In the genomic region with DNA sequence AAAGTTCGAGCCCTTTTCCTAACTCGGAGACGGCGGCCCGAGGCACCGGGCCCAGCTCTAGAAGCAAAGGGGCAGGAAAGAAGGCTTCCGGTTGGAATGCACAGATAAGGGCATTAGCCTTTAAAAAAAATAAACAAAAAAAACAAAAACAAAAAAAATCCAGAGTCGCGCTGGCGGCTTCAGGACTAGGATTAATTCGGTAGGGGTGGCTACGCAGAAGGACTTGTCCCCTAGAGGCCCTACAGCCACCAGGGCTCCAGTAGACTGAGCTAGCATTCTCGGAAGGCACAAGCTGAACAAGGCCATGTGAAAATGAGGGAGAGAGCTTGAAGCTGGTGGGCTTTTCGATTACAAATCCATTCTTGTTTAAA, we compare ENCODE assay signal across 8 mouse cellular contexts. TPM values are rescaled to one million over a fixed set of nuclear protein-coding genes. Genes with fewer than 3 reads are reported as not detected.
A peak's percentile ranks its signal among the peaks of the same experiment; 100 is the strongest.
DNase-seq lines count a peak whose midpoint lies in the region; ATAC-seq and TF ChIP-seq lines count a peak whose summit lies in the region.

No protein-coding gene starts in this region.

- peak; percentile 38; the same call in 1 of the 2 replicates for ATAC-seq in intestine, embryonic 14.5 days (replicated peaks; ENCODE audit: low FRiP score, low TSS enrichment, low read depth)
- ATAC-seq in lung, embryonic 16.5 days (ENCODE audit: low read depth) = peak; percentile 53

- 2% methylated on average over 14 of the region's 14 CpGs for WGBS in forebrain, embryonic 10.5 days
- WGBS in intestine, embryonic 14.5 days = 2% methylated on average over 14 of the region's 14 CpGs
- under 1% methylated on average over 14 of the region's 14 CpGs for WGBS in lung, embryonic 16.5 days

- H3K36me3 ChIP-seq in E14TG2a.4 (ENCODE audit: insufficient read depth, low read length) = no peaks in the 10 kb centered on the region
- H3K36me3 ChIP-seq in forebrain, embryonic 10.5 days (replicated peaks) = no peaks in the 10 kb centered on the region
- H3K36me3 ChIP-seq in intestine, embryonic 14.5 days (ENCODE audit: control insufficient read depth, insufficient read depth, low read length) = no peaks in the 10 kb centered on the region
- H3K36me3 ChIP-seq in lung, embryonic 16.5 days (ENCODE audit: control insufficient read depth, insufficient read depth, low read length) = no peaks in the 10 kb centered on the region
- no peaks in the 10 kb centered on the region for H3K36me3 ChIP-seq in splenic B cell, adult 2 months (ENCODE audit: control insufficient read depth, insufficient read depth, low read length, poor library complexity, severe bottlenecking)

- peak overlapping the region; percentile 74 for H3K4me2 ChIP-seq in intestine, embryonic 14.5 days (ENCODE audit: low read length)
- H3K4me2 ChIP-seq in lung, embryonic 16.5 days (ENCODE audit: low read depth, low read length) = peak overlapping the region; percentile 69

- H3K27ac ChIP-seq in forebrain, embryonic 10.5 days = peak overlapping the region; percentile 93
- peak overlapping the region; percentile 77 for H3K27ac ChIP-seq in intestine, embryonic 14.5 days (ENCODE audit: low read depth)
- H3K27ac ChIP-seq in lung, embryonic 16.5 days (ENCODE audit: low read length) = peak overlapping the region; percentile 78

- peak overlapping the region; percentile 85 for H3K9ac ChIP-seq in intestine, embryonic 14.5 days (ENCODE audit: low read length)
- peak overlapping the region; percentile 93 for H3K9ac ChIP-seq in lung, embryonic 16.5 days (ENCODE audit: low read length)

- 0 out of 2 replicates have a peak, but pooled peaks cover 4% of the 10 kb centered on the region for H3K9me3 ChIP-seq in E14TG2a.4 (ENCODE audit: low read length)
- H3K9me3 ChIP-seq in forebrain, embryonic 10.5 days = no peaks in the 10 kb centered on the region
- H3K9me3 ChIP-seq in intestine, embryonic 14.5 days (ENCODE audit: control insufficient read depth, low read length) = no peaks in the 10 kb centered on the region
- H3K9me3 ChIP-seq in lung, embryonic 16.5 days (ENCODE audit: control insufficient read depth, low read length) = no peaks in the 10 kb centered on the region

- TF ChIP-seq CTCF in E14TG2a.4 (conservative IDR thresholded peaks at IDR 0.05; ENCODE audit: low read length) = no peak

- peaks cover 39% of the 10 kb centered on the region for H3K27me3 ChIP-seq in E14TG2a.4 (ENCODE audit: insufficient read depth, low read length)
- H3K27me3 ChIP-seq in forebrain, embryonic 10.5 days (ENCODE audit: poor library complexity, severe bottlenecking) = peaks cover 25% of the 10 kb centered on the region
- peaks cover 13% of the 10 kb centered on the region for H3K27me3 ChIP-seq in intestine, embryonic 14.5 days (replicated peaks; ENCODE audit: control insufficient read depth, insufficient read depth, low read length)
- peaks cover 7% of the 10 kb centered on the region for H3K27me3 ChIP-seq in lung, embryonic 16.5 days (ENCODE audit: control insufficient read depth, insufficient read depth, low read depth, low read length)
- no peaks in the 10 kb centered on the region for H3K27me3 ChIP-seq in splenic B cell, adult 2 months (ENCODE audit: control insufficient read depth, insufficient read depth, low read length, poor library complexity, severe bottlenecking)

- peak overlapping the region; percentile 86 for H3K4me3 ChIP-seq in E14TG2a.4 (replicated peaks; ENCODE audit: low read length)
- H3K4me3 ChIP-seq in forebrain, embryonic 10.5 days = peak overlapping the region; percentile 88
- peak overlapping the region; percentile 71 for H3K4me3 ChIP-seq in intestine, embryonic 14.5 days (ENCODE audit: low read depth, low read length)
- peak overlapping the region; percentile 71 for H3K4me3 ChIP-seq in lung, embryonic 16.5 days (ENCODE audit: low read length)

- intact Hi-C loops in gastrocnemius, postnatal 36 days (cut with DNase I) = no loop called here

- DNase-seq in frontal cortex, postnatal 36 days (ENCODE audit: low spot score in 2 of 2) = peak; percentile 6 to 18
- no peak for DNase-seq in frontal cortex, postnatal 25 days (ENCODE audit: low spot score in 2 of 2)
- peak; percentile 46 for DNase-seq in forebrain, embryonic 10.5 days (ENCODE audit: extremely low spot score, low spot score)
- DNase-seq in intestine, embryonic 14.5 days (ENCODE audit: low spot score) = peak; percentile 78
- peak; percentile 62 for DNase-seq in splenic B cell, adult 2 months (ENCODE audit: low read depth, low spot score)
- no peak for DNase-seq in gastrocnemius, postnatal 36 days

- peaks cover 26% of the 10 kb centered on the region for H3K4me1 ChIP-seq in E14TG2a.4 (replicated peaks; ENCODE audit: low read depth, low read length)
- H3K4me1 ChIP-seq in forebrain, embryonic 10.5 days = peaks cover 21% of the 10 kb centered on the region
- peaks cover 11% of the 10 kb centered on the region for H3K4me1 ChIP-seq in intestine, embryonic 14.5 days (replicated peaks; ENCODE audit: control insufficient read depth, insufficient read depth, low read length)
- 0 out of 2 replicates have a peak, but pooled peaks cover 4% of the 10 kb centered on the region for H3K4me1 ChIP-seq in lung, embryonic 16.5 days (replicated peaks; ENCODE audit: control insufficient read depth, insufficient read depth, low read length)

RNA-seq across cellular contexts. Expression of a gene that starts 0.7 kb away (rescaled TPM):
- 2.5 TPM in 2 replicates for polyA plus RNA-seq in forebrain, embryonic 10.5 days (2016; fragmentation: Nextera tagmentation; extraction: Ambion mirVana)
- 6.8 and 7.5 TPM in 2 replicates for polyA plus RNA-seq in intestine, embryonic 14.5 days (2014; fragmentation: Nextera tagmentation; extraction: Ambion mirVana)
- 4.6 and 5.2 TPM in 2 replicates for polyA plus RNA-seq in lung, embryonic 16.5 days (2015; fragmentation: Nextera tagmentation; extraction: Ambion mirVana)
- 1 to 10 TPM in 1 of 2 experiments, under 1 TPM in 1; 0.97 to 1.8 TPM for total RNA-seq in gastrocnemius, postnatal 36 days (2021)

RNA-seq across cellular contexts. Expression of a gene that starts 0.9 kb away (rescaled TPM):
- 2.8 and 3.2 TPM in 2 replicates for polyA plus RNA-seq in forebrain, embryonic 10.5 days (2016; fragmentation: Nextera tagmentation; extraction: Ambion mirVana)
- 4.9 and 5.7 TPM in 2 replicates for polyA plus RNA-seq in intestine, embryonic 14.5 days (2014; fragmentation: Nextera tagmentation; extraction: Ambion mirVana)
- 6.0 and 6.1 TPM in 2 replicates for polyA plus RNA-seq in lung, embryonic 16.5 days (2015; fragmentation: Nextera tagmentation; extraction: Ambion mirVana)
- 1 to 10 TPM; 1.1 to 1.4 TPM for total RNA-seq in gastrocnemius, postnatal 36 days (2021)

Comparison
In these comparisons a context has a peak if more than half of its experiments do, and no peak if none do; other contexts are left out.
1. DNase-seq: peak in frontal cortex, postnatal 36 days (2 of 2), forebrain, embryonic 10.5 days (single experiment), intestine, embryonic 14.5 days (single experiment) and splenic B cell, adult 2 months (single experiment); none in frontal cortex, postnatal 25 days (0 of 2) and gastrocnemius, postnatal 36 days (0 of 2).
2. Peak in every context shown above with its lines, with median percentiles within 50 percentile points of each other: H3K4me3 ChIP-seq and H3K27ac ChIP-seq.